Mouse (Mus musculus) right cerebral cortex, adult 2 months (tissue): ENCODE results near the gene Acap3.
A peak's percentile ranks its signal among the peaks of the same experiment; 100 is the strongest.

ENCODE experiments used
- DNase-seq, 2 experiments: peaks; one replicate each; pipeline ENCODE4 v3.0.0; 2021 to 2022; ENCODE audit warnings: low spot score in 2 of 2

The Acap3 gene

DNA sequence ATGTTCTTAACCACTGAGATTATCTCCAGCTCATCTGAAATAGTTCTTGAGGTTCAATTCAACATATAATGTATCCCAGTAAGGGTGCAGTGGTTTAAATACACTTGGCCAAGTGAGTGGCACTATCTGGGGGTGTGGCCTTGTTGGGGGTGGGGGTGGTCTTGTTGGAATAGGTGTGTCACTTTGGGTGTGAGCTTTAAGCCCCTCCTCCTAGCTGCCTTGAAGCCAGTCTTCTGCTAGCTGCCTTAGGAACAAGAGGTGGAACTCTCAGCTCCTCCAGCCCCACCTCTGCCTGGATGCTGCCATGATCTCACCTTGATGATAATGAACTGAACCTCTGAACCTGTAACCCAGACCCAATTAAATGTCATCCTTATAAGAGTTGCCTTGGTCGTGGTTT, 40.4 kb downstream of the Acap3 start:
- no peak for DNase-seq

DNA sequence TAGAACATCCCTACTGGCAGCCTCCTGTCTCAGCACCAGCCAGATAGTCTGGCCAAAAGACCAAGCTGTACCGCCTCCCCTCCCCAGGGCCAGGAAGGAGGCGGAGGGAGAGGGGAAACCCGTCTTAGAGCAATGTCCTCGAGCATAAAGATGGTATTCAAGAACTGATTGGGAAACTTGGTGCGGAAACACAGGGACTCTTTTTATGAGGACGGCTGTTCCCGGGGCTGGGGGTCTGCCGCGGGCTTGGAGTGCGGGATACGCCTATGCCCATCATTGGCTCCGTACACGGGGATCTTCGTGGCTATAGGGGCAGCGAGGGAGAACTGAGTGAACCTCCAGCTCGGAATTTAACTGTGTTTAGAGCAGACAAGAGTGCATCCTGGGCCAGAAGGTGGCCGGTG, 51.4 kb downstream of the Acap3 start:
- DNase-seq = peak in 1 of 2 experiments; percentile 43

DNA sequence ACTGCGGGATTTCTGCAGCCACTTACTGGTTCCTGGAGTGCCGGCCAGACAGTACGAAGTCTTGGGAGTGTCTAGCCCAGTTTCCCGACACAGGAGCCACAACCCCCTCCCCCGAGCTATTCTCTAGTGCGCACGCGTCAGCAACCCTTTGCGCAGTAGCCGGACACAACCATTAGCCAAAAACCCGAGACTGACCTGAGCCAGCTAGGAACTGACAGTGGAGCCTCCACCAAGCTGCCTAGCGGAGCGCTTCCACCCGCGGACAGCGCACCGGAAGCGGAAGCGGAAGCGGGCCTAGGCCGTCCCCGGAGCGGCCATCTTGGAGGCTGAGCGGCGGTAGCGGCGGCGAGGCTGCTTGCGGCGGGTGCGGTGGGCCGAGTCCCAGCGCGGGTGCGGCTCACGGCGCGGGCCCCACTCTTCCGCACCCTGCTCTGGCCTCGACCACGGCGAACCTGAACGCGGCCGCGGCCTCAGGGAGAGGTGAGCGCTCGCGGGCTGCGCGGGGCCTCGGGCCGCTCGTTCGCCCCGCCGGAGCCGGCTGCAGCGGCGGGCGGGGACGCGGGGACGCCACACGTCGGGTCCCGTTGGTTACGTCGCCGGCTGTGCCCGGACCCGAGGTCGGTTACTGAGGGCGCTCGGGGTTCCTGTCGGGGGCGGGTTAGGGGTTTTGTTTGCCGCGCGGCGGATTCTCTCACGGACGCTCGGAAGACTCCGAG, 52.1 kb downstream of the Acap3 start, which contains the start of gene Ube2j2:
Ube2j2 (plus strand) TSS at position 298 of the 716 bp plus-strand sequence.
- DNase-seq = peak; percentile 97 to 98

DNA sequence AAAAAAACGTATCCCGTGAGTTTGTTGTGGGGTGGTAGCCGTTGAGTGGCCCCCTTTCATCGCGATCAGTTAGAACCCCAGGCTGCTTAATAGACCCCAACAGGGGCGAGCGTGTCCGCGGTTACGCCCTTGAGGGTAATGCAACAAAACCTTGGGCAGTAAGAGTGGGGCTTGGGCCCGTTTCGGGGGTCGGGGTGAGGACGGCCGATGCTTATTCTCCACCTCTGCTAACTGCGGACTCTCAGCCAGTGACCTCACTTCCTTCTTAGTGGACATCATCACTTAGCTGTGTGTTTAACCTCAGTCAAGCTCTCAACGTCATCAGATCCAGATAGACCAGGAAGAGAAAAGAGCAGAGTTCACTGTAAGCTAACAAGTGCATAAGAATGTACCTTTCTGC, 52.6 kb downstream of the Acap3 start:
- no peak for DNase-seq

DNA sequence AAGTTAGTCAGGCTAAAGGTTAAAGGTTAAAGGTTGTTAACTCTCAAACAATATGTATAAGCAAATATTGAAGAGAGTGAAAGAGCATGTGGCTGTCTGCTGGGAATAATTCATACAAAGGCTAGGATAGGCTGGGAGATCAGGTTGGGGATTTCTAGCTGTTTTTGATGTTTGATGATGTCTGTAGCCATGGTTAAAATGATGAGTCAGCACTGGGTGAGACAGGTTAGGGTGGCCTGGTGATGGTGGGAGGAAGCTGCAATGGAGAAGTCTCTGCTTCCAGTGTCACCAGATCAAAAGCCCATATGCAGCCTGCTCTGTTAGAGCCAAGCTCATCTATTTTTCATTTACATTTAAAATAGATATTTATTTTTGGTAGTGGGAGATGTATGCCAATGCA, 55.5 kb downstream of the Acap3 start:
- no peak for DNase-seq

DNA sequence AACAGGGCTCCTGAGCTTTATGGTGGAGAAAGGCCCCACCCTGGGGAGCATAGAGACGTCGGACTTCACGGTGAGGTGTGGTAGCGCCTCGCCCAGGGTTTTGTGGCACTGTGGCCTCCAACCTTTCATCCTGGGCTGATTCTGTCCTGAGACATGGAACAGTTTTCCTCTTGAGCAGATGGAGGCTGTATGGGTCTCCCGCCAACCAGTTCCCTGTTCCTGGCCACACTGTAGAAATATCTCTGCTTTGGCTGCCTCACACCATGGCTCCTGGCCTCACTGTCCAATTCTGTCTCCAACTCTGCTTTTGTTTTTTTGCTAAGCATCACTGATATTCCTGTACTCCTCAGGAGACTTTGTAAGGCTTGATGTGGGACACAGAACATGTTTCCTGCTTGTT, 63.9 kb downstream of the Acap3 start:
- DNase-seq = no peak
